Mouse (Mus musculus): ENCODE data around the gene Gpr107.
A peak's percentile ranks its signal among the peaks of the same experiment; 100 is the strongest.

Gpr107 gene

DNA sequence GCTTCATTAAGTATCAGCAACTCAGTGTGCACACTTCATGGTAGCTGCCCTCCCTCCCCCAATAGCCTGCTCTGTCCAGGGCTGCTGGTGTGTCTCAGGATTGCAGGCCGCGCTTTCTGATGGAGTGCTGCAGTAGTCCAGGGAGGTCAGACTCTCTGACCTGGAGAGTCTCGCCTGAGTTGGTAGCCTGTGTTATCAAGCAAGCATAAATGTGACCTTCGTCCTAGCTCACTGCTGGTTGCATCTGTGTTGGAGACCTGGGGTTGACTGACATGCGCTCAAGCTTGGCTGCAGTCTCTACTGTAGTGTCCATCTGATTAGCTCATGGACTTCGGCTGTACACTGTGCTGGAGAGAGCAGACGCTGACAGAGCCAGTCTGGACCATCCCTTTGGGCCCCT is 49.7 kb downstream of the Gpr107 start:
- DNase-seq (ENCODE audit: low spot score): no peak

DNA sequence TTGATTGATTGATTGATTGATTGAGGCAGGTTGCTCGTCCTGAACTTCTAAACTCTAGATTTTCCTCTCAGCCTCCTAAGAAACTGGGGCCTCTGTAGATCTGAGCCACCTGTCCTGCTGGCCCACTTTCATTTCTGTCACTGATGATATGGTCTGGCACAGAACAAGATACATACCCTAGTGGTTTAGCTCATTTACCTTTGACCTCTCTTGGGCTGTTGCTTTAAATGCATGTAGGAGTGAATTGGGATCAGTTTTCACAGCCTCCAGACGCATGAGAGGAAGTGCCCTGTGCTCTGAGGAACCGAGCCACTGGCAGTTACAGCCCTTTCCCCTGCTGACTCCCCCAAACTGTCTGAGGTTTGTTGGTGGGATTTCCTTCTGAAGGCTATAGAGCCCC is 50.2 kb downstream of the Gpr107 start:
- DNase-seq (ENCODE audit: low spot score): no peak

DNA sequence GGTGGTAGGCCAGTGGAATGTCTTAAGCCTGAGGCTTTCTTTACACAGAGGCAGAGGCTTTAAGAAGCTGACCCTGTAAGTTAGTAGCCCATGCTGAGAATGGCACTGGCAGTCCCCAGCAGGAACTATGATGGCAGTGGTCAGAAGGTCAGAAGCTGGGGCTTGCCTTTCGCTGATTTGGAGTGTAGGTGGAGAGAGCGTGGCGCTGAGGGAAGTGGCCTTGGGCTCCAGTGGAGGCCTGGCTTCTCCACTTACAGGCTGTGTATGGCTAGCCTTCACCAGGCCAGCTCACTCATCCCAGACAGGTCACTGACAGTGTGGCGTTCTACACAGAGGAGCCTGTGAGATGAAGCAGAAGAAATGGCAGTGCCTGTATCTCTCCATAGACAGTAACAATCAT is 50.8 kb downstream of the Gpr107 start:
- DNase-seq (ENCODE audit: low spot score): no peak

DNA sequence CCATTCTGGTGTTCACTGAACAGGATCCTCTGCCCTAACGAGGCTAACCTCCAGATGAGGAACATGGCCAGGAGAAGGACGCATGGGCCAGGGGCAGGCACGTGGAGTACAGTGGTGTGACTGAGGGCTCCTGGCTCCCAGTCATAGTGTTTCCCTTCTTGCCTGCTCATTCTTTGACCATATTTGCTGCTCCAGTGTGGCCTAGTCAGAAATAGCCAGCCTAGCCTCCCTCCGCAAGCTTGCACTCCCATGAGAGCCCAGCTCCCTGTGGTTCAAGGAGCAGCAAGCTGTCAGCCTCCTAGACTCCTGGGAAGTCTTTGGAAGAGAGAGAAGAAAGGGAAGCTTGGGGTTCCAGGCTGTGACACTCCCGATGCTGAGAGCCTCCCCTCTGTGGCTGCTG is 52.6 kb downstream of the Gpr107 start:
- DNase-seq (ENCODE audit: low spot score): no peak

DNA sequence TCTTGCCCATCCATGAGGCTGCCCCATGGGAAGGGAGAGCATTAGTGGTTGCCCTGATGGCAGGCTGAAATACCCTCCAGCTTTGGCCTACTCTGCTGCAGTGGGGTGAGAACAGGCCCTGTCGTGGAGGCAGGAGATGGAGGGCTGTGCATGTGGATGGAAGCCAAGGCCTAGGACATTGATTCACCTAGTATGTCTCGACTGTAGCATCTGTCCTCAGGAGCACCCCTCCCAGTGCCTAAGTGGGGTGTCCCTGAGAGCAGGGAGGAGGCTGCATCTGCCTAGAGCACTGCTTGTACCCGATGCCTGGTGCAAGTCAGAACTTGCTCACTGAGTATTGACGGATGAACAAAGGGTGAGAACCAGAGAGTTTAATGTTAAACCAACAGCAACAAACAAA is 54.1 kb downstream of the Gpr107 start:
- DNase-seq (ENCODE audit: low spot score): no peak

DNA sequence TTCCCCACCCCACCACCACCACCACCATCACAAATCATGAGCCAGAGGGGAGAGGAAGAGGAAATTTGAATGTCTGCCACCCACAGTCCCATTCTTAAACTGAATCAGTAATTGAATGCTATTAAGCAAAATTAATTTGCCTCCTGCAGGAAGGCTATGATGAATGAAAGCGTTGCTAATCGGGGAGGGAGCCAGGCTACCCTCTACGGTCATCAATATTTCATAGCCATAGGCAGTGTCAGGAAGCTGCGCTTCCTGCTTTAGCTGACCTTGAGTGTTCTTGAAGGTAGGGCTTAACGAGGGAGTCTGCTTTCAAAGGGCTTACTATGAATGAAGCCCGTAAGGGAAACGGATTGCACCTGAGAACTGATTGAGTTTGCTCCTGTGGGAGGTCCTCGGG is 54.8 kb downstream of the Gpr107 start:
- no peak for DNase-seq (ENCODE audit: low spot score)

DNA sequence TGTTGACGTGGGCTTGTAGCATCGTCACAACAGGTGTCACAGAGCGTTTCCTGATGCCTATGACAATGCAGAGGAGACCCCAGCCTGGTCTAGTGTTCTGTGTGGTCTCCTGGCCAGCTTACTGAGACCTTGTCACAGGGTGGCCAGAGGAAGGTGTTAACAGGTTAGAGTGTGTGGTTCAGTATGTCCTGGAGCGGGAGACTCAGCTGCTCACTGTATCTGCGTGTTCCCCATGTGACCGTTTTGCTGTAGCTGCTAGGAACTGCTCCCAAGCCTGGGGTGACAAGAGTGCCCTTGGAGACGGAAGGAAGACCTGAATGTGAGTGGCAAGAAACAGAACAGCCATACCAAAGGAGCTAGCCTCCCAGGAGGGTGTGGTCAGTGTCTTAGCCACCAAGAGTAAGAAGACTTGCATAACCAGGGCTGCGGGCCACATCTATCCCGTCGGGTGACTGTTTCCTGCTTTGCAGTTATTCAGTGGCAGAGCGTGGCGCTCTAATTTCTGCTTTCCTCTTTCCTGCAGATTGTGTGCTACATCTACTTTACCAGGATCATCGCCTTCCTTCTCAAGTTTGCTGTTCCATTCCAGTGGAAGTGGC is 56.5 kb downstream of the Gpr107 start:
- no peak for DNase-seq (ENCODE audit: low spot score)

DNA sequence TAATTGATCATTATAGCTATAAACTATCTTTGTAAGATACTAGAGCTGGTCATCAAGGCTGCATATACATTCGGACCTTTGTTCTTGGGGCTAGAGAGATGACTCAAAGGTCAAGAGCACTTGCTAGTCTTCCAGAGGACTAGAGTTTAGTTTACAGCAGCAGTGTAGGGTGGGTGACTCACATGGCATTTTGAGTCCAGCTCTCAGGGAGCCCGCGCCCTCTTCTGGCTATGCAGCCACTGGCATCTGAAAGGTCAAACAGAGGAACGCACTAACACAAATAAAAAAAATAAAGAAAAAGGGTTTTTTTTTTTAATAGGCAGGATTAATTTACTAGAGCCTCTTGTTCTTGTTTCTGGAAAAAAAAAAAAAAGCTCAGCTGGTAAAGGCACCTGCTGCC is 57.4 kb downstream of the Gpr107 start:
- no peak for DNase-seq (ENCODE audit: low spot score)

DNA sequence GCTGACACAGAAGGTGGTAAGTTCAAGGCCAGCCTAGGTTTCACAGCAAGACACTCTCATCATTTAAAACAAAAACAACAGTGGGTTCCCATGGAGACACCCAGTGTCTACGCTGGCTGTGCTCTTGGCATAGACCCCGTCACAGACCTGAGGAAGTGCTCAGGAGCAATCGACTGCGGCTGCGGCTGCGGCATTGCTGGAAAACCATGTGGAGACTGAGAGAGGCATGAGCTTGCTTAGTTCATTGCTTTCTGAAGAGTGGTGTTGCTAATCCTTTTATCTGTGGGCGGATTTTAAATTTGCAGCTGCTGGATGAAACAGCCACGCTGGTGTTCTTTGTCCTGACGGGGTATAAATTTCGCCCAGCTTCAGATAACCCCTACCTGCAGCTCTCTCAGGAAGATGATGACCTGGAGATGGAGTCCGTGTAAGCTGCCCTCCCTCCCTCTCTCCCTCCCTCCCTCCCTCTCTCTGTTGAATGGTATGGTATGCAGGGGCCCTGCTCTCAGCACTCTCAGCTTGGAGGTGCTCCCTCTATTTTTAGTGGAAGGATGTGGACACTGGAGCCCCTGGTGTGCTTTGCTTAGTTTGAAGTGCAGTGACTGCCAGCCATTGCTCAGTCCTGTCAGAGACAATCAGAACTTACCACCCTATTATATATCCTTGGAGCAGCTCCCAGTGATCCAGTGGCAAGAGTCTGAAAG is 58.2 kb downstream of the Gpr107 start:
- no peak for DNase-seq (ENCODE audit: low spot score)

DNA sequence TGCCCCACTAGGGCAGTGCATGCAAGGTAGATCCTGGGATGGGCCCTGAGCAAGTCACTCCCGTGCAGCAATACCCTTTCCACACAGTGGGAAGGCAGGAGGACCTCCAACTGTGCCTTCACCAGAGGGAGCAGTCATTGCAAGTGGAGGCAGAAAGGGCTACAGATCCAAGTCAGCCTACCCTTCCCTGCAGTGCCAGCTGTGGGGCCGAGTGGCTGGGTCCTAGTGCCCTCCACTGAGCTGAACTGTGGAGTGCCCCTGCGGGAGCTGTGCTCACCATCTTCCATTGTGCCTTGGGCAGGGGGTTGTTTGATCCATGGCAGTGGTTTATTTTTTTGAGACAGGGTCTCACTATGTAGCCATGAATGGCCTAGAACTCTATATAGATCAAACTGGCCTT is 59.1 kb downstream of the Gpr107 start:
- no peak for DNase-seq (ENCODE audit: low spot score)

DNA sequence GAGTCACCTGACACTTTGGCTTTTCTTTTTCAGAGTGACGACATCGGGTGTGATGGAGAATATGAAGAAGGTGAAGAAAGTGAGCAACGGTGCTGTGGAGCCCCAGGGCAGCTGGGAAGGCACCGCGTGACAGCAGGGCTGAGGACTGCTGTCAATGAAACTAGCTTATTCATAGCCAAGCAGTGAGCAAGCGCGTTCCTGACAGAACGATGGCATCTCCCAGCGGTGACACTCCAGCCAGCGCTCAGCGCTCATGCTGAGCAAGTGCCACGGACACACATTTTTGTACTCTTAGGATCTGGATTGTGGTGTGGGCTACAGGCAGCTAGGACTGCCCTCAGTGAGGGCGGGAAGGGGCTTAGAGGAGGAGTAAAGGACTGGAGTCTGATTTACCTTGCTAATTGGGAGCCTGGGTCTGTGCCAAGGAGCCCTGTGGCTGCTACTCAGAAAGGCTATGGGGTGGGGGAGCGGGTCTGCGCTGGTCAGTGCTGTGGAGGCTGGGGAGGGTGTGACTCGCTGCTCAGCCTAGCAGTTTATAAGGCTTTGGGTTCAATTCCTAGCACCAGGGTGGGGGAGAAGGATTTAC is 62.2 kb downstream of the Gpr107 start:
- DNase-seq (ENCODE audit: low spot score): no peak

DNA sequence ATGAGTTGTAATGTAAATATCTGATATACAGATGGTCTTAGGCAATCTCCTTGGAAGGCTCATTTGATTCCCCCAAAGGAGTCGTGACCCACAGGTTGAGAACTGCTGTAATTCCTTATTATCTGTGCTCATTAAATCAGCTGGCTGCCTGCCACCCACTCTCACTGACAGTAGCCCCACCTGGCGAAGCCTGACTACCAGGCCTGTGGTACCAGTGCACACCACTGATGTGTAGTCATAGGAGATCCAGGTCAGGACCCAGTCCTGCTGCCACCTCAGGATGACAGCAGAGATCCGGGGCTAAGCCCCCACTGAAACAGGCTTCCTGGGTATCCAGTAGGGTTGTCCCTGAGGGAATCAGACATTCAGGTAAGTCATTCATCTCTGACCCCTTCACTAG is 66.5 kb downstream of the Gpr107 start:
- no peak for DNase-seq (ENCODE audit: low spot score)

DNA sequence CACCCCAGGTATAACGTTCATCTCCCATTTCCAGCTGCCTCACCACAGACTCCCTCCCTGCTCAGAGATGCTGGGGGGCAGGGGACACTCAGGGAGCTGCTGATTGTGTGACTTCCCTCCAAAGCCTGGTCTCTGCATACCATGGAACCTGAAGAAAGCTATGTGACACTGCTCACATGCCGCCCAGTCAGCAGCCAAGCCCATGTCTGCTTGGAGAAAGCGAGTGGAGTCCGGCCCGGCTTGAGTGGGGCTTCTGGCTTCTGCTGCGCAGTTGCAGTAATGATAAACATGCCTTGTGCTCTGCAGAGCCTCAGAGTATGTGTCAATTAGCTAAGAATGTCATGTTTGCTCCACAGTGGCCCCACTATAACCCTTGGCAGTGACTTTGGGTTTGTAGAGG is 67.4 kb downstream of the Gpr107 start:
- no peak for DNase-seq (ENCODE audit: low spot score)

DNA sequence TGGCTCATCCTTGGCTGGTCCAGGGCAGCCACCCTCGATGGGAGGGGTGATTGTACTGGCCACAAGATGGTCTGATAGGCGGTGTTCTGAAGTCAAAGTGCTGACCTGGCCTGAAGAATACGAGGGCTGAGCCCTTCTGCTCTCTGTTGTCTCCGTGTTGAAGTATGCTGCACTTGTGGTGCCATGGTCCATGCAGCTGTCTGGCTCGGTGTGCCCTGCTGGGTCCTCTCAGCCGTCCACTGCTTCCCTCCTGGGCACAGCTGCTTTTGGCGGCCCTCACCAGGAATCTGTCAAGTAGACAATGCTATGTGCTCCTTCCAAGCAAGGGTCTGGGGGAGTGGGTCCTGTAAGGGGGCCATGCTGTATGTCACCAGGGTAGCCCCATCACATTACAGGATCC is 68.7 kb downstream of the Gpr107 start:
- DNase-seq (ENCODE audit: low spot score): no peak

DNA sequence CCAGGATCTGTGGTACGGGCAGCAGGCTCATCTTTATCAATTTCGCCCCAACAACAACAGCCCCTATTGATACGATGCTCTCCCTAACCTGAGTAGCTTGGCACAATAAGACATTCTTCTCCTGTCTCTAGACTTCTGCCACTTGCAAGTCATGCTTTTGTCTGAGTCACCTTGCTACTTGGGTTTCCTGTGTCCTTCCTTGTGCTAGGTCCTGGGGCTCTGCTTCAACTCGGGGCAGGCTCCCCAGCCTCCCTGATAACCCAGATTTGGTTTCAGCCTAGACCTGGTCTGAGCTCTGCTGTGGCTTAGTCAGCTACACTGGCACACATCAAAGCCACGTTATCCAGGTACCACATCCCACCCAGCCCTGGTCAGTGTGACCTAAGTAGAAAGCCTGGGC is 69.5 kb downstream of the Gpr107 start:
- DNase-seq (ENCODE audit: low spot score): no peak

DNA sequence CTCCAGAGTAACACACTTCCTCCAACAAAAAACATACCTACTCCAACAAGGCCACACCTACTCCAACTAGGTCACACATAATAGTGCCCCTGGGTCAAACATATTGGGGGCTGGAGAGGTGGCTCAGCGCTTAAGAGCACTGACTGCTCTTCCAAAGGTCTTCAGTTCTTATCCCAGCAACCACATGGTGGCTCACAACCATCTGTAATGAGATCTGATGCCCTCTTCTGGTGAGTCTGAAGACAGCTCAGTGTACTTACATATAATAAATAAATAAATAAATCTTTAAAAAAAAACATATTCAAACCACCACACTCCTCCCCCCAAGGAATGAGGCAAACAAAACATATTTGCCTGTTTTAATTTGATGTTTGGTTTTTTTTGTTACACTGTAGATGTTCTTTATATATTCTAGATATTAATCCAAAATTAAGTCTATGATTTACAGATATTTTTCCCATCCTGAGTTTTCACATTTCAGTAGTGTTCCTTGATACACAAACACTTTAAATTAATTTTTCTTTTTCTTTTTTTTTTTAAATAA is 76.7 kb downstream of the Gpr107 start:
- no peak for DNase-seq (ENCODE audit: low spot score)

DNA sequence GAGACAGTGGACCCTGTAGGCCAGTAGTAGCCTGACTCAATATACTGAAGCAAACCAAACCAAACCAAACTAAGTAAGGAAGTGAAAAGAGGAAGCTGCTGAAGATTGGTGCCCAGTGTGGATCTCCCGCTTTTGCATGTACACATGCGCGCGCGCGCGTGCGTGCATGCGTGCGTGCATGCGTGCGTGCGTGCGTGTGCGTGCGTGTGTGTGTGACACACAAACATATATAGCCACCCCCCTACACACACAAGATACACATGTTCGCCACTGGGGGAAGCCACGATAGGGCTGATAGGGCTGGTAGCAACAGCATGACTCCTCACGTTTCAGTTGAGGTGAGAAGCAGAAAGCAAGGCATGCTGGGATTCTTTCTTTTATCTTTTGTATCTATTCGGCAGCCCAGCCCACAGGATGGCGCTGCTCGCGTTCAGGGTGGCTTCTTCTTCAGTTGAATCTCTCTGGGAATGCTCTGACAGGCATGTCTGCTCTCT is 87.1 kb downstream of the Gpr107 start:
- DNase-seq (ENCODE audit: low spot score): no peak

DNA sequence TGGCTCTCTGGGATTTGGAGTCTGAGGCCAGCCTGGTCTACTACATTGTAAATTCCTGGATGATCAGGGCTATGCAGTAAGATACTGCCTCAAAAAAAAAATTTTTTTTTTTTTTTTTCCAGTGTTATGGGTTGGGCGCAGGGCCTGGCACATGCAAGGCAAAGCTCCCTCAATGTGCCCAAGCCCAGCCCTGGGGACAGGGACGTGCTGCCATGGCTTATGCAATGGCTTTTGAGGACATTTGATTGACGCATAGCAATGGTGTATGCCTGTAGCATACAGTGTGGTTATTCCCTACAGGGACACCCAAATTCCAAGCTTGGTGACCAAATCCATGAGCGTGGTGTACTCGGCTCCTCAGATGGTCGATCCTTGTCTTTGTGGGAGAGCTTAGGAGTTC is 87.7 kb downstream of the Gpr107 start:
- DNase-seq (ENCODE audit: low spot score): no peak

DNA sequence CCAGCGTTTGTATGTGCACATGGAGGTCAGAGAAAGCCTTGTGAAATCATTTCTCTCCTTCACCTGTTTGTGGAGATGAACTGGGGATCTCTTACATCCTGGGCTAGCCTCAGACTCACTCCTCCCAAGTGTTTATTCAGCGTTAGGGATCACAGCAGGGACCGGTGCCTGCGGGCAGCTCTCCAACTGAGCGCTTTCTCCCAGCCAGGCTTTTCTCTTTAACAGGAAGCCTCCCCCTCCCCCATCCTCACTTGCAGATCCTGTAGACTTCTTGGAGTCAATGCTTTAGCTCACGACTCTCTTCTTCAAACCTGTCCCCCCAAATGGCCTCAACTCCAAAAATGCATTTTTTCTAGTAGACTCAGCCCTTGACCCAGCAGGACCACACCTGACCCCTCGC is 89.5 kb downstream of the Gpr107 start:
- DNase-seq (ENCODE audit: low spot score): no peak

DNA sequence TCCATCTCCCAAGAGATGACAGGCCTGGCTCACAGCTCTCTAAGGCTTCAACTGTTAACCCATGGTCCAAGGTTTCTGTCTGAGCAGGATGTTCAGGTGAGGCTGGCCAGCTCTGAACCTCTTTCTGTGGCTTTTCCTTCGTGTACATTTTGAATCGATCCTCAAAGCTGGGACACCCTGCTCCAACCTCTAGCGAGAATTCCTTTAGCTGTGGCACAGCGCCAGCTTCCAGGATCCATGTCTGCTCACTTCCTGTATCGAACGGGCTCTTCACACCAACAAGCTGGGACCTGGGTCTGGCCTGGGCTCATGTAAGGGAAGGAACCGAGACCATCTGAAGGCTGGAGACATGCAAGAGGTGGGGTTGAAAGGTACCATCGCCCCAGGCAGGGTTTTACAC is 92.1 kb downstream of the Gpr107 start:
- no peak for DNase-seq (ENCODE audit: low spot score)

DNA sequence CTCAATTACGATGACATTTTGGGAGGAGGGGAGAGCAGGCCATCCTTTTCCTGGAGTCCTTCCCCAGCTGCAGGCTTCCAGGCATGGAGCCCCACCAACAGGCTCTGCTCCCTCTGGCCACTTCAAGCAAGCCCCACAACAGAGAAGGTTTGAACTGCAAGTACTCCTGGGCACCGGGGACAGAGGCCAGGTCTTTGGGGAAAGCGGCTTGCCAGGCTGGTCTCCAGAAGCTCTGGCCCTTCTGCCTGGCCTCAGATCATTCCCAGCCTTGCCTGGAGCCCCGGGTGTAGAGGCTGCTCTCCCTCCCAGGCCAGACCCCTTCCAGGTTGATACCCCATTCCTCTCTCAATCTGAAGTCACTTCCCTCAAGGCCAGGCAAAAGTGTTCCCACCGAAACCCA is 92.9 kb downstream of the Gpr107 start:
- no peak for DNase-seq (ENCODE audit: low spot score)

DNA sequence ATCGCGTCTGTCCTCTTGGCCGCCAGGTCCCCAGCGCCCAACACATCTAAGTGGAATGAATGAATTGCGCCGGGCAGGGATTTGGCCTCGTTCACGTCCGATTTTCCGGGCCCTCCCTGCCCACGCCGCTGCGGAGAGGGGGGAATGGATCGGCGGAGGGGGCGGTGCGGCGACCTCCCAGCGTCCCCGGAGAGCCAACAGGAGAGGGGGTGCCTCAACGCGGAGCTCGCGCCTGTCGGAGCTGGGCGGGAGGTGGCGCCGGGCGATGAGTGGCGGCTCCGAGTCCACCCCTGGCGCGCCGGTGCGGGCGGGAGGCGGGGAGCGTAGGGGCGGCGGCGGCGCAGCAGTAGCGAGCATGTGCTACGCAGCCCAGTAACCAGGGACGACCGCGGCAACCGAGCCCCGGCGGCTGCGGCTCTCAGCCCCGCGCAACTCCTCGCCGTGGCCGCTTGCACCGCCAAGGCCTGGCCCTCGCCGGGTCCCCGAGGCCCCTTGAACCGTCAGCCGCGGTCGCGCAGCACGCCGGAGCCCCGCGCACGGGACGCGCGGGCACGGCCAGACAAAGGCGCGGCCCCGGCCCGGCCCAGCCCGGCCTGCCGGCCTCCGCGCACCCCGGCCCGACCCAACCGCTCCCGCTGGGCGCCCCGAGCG is 93.5 kb downstream of the Gpr107 start, which contains the start of gene Ncs1:
TSS of gene Ncs1 (plus strand) at position 333 of the 651 bp plus-strand sequence.
- peak; percentile 78 for DNase-seq (ENCODE audit: low spot score)
